Mouse (Mus musculus): ENCODE measurements around the gene Prss45.
A peak's percentile ranks its signal among the peaks of the same experiment; 100 is the strongest.

The Prss45 gene

GRCm38 (mm10) chr9:110857781-110858472 is 23.5 kb downstream of the Prss45 start, which contains the start of gene Prss50:
Prss50 (plus strand) TSS chr9:110857967.
- no peak for DNase-seq (ENCODE audit: low spot score in 2 of 2)

GRCm38 (mm10) chr9:110858523-110858922 is 24.1 kb downstream of the Prss45 start:
- no peak for DNase-seq (ENCODE audit: low spot score in 2 of 2)

- DNase-seq (ENCODE audit: low spot score in 2 of 2) = no peak
Measured at GRCm38 (mm10) chr9:110858967-110859596, 24.7 kb downstream of the Prss45 start.

- DNase-seq (ENCODE audit: low spot score in 2 of 2) = peak in 1 of 2 experiments; percentile 29
Measured at GRCm38 (mm10) chr9:110871030-110871429, 36.6 kb downstream of the Prss45 start.

- DNase-seq (ENCODE audit: low spot score in 2 of 2) = no peak
Measured at GRCm38 (mm10) chr9:110873681-110874659, 39.6 kb downstream of the Prss45 start.

DNA sequence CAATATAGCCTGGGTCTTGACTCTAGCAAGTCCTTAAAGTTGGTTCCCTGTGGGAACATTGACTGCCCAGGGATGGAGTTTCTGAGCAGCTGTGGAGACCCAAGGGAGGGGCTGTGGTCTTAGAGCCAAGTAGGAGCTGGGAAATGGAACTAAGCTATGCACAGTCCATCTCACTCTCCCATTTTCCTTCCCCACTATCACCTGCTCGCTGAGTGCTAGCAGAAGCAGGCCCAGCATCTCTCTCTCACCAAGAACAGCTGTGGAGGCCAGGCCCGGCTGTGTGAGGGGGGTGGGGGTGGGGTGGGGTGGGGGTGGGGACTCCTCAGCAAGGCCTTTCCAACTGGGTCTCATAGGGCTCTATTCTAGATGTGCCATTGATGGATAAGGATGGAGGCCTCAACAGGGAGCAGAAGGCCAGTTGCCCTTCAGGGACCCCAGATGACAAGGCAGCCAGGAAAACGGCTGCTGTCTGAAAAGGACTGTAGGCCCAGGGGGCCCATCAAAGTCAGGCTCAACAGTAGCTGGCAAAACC is 40.3 kb downstream of the Prss45 start:
- no peak for DNase-seq (ENCODE audit: low spot score in 2 of 2)

DNA sequence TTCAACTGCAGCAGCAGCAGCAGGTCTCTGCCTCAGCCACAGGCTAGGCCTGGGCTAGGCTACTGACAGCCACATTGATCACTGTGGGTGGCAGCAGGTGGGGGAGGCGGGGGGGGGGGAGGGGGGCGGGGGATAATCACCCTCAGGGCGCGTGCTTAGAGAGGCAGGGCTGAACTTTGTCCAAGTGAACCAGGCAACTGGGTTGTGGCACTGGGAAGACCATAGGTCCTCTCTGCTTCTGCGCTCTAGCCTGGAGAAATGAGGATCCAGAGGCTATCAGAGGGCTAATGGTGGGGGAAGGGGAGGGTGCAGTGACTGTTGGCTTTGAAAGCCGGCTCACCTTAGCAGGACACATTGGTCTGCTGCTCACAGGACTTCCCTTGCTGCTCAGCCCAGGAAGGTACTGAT is 40.9 kb downstream of the Prss45 start:
- no peak for DNase-seq (ENCODE audit: low spot score in 2 of 2)

DNA sequence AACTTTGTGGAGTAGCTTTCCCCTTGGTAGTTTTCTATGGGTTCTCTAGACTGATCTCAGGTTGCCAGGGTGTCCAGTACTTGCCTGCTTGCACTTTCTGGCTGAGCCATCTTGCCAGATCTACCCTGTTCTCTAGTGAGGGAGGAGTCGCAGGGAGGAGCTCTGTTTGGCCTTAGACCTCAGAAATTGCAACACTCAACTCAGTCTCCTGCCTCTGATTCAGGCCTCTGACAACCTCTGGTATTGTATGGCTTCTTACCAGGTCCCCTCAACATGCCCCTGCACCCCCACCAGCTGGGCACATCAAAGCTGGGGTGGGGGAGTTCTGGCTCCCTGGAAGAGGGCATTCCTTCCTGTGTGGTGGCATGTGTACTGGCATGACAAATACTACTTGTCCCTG is 43.0 kb downstream of the Prss45 start:
- DNase-seq (ENCODE audit: low spot score in 2 of 2) = no peak

GRCm38 (mm10) chr9:110877888-110878287 is 43.5 kb downstream of the Prss45 start:
- no peak for DNase-seq (ENCODE audit: low spot score in 2 of 2)

- DNase-seq (ENCODE audit: low spot score in 2 of 2) = no peak
Measured at GRCm38 (mm10) chr9:110879191-110879920, 45.0 kb downstream of the Prss45 start, which contains the start of gene Als2cl. Als2cl (plus strand) TSS chr9:110879870.

GRCm38 (mm10) chr9:110879998-110880561 is 45.7 kb downstream of the Prss45 start, which contains the start of gene Tmie:
Tmie (minus strand) TSS chr9:110880113.
- DNase-seq (ENCODE audit: low spot score in 2 of 2) = peak; percentile 55 to 65

- no peak for DNase-seq (ENCODE audit: low spot score in 2 of 2)
Measured at GRCm38 (mm10) chr9:110880772-110881171, 46.4 kb downstream of the Prss45 start.

- no peak for DNase-seq (ENCODE audit: low spot score in 2 of 2)
Measured at GRCm38 (mm10) chr9:110881953-110882352, 47.6 kb downstream of the Prss45 start.

GRCm38 (mm10) chr9:110887388-110888303 is 53.3 kb downstream of the Prss45 start:
- no peak for DNase-seq (ENCODE audit: low spot score in 2 of 2)

DNA sequence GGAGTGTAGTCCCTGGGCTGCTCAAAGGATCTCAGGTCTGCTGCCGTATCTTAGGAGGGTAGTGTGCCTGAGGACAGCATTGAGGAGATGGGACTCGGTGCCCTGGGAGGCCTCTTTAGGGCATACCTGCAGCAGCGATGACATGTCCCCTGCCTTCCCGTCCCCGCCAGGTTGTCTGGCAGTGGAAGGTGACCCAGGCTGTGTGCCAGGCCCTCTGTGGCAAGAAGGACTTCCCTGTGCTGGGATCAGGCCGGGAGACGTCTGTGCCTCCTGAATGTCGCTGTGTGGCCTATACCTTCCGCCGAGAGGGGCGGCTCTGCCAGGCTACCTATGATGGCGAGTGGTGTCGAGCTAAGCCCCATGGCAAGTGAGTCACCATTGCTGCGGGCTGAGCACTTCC is 54.5 kb downstream of the Prss45 start:
- DNase-seq (ENCODE audit: low spot score in 2 of 2) = no peak

DNA sequence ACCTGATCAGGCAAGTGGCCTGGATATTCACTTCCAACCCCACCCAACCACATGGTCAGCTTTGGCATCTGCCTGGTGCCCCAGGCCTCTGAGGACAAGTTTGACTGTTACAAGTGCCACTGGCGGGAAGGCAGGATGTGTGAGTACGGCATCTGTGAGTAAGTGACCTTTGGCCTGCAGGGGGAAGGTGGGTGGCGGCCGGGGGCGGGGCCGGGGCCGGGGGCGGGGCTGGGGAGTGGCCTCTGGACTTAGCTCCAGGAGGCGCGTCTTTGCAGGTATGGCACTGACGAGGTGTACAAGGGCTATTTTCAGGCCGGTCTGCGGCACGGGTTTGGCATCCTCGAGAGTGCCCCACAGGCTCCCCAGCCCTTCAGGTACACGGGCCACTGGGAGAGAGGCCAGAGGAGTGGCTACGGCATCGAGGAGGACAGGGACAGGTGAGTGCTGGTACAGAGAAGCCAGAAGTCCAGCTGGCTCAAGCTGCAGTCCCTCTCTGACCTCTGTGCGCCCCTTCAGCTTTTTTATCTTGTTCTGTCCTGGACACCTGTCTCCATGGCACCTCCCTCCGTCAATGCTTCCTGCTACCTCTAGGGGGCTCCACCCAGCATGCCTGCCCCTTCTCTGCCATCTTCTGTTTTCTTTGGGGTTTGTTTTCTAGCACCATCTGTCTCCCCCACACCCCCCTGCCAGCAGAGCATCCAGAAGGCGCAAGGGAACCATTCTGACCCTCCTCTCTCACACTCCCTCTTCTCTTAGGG is 55.8 kb downstream of the Prss45 start:
- no peak for DNase-seq (ENCODE audit: low spot score in 2 of 2)

All from spleen, postnatal 36 days (tissue).